Mouse (Mus musculus) spleen, adult 2 months (tissue): Measurements from ENCODE around the gene Cbr4.

Experiments used
- CTCF ChIP-seq: fragments of 200-500 bp; IDR thresholded peaks from 2 replicates; pipeline ENCODE4 v1.5.1; 2011; ENCODE audit warnings: mild to moderate bottlenecking, inconsistent platforms; ENCODE audit not compliant: insufficient read depth, insufficient read length, insufficient replicate concordance; ENCODE audit errors: extremely low read depth
- POLR2A ChIP-seq: fragments of 200-500 bp; IDR thresholded peaks from 2 replicates; pipeline ENCODE4 v1.6.1; 2011; ENCODE audit warnings: low read depth, low read length, inconsistent platforms

DNA sequence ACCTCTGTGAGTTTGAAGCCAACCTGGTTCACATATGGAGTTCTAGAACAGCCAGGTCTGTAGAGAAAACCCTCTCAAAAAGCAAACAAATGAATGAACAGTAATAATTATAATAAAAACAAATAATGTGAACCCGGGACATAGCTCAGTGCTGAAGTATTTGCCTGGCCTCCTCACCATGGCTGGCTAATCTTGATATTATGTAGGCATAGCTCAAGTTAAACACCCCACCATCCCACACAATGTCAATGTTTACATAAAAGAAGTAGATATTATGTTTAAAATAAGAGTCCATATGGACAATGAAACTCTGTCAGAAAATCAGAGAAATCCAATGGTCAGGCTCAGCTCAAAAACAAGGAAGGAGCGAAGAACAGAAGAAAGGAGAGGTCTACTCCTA, 39.4 kb upstream of the Cbr4 start:
- TF ChIP-seq CTCF (no peak), POLR2A (no peak)
